Mouse (Mus musculus): ENCODE data around the gene Naa40.

Gene Naa40

GRCm38 (mm10) chr19:7213010-7213409, 28.0 kb downstream of the Naa40 start:
- DNase-seq = no peak

- no peak for DNase-seq
Observed at GRCm38 (mm10) chr19:7212216-7212615, 28.8 kb downstream of the Naa40 start.

- DNase-seq = no peak
Observed at GRCm38 (mm10) chr19:7209907-7210646, 30.9 kb downstream of the Naa40 start.

- DNase-seq = peak; percentile 97
Observed at GRCm38 (mm10) chr19:7205753-7206736, 34.9 kb downstream of the Naa40 start, which contains the start of gene Otub1. TSS of gene Otub1 (minus strand) at chr19:7206316.

GRCm38 (mm10) chr19:7205326-7205725, 35.7 kb downstream of the Naa40 start:
- DNase-seq = no peak

- no peak for DNase-seq
Observed at GRCm38 (mm10) chr19:7204898-7205297, 36.1 kb downstream of the Naa40 start.

GRCm38 (mm10) chr19:7200427-7200826, 40.6 kb downstream of the Naa40 start:
- no peak for DNase-seq

GRCm38 (mm10) chr19:7199089-7199488, 41.9 kb downstream of the Naa40 start:
- no peak for DNase-seq

- no peak for DNase-seq
Observed at GRCm38 (mm10) chr19:7197445-7197844, 43.5 kb downstream of the Naa40 start.

GRCm38 (mm10) chr19:7196741-7197270, 44.2 kb downstream of the Naa40 start:
- DNase-seq = peak; percentile 72

GRCm38 (mm10) chr19:7195900-7196728, 44.9 kb downstream of the Naa40 start:
- DNase-seq = peak; percentile 79

GRCm38 (mm10) chr19:7192561-7192967, 48.4 kb downstream of the Naa40 start:
- DNase-seq = no peak

GRCm38 (mm10) chr19:7191639-7192038, 49.3 kb downstream of the Naa40 start:
- DNase-seq = no peak

- DNase-seq = no peak
Observed at GRCm38 (mm10) chr19:7190986-7191385, 50.0 kb downstream of the Naa40 start.

- no peak for DNase-seq
Observed at GRCm38 (mm10) chr19:7189026-7189425, 52.0 kb downstream of the Naa40 start.

- DNase-seq = no peak
Observed at GRCm38 (mm10) chr19:7187157-7187556, 53.8 kb downstream of the Naa40 start.

- peak; percentile 78 for DNase-seq
Observed at GRCm38 (mm10) chr19:7185715-7186291, 55.2 kb downstream of the Naa40 start.

GRCm38 (mm10) chr19:7185059-7185458, 55.9 kb downstream of the Naa40 start:
- DNase-seq = no peak

GRCm38 (mm10) chr19:7183419-7183818, 57.6 kb downstream of the Naa40 start:
- DNase-seq = no peak

GRCm38 (mm10) chr19:7182273-7182949, 58.6 kb downstream of the Naa40 start:
- DNase-seq = peak; percentile 51

- DNase-seq = no peak
Observed at GRCm38 (mm10) chr19:7181496-7181895, 59.5 kb downstream of the Naa40 start.

Data from embryo, embryonic 11 days (tissue).